ENCODE assay signal across 9 mouse cellular contexts in the genomic region with DNA sequence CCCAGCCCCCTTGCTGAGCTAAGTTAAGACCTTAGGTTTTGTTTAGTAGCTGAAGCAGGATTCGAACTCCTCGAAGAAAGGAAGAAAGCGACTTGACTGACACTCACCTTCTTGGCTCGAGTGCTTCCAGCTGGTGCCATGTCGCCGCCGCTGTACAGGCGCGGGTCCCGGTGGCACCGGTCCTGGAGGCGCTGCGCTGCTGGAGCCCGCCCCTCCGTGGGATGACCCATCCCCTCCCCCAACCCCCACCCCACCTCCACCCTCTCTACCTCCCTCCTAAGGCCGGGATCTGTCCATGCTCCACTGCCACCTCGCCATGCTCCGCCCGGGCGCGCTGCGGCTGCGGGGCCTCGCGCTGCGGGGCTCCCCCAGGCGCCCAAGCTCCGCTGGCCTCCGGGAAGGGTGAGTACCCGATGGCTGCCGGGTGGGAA. TPM values are rescaled to one million over a fixed set of nuclear protein-coding genes. Genes with fewer than 3 reads are reported as not detected.
DNase-seq lines count a peak whose midpoint lies in the region; ATAC-seq lines count a peak whose summit lies in the region.
"Had no signal": no experiment of that assay in that cellular context is flagged by ENCODE, and none has a peak within 500 bp of the region (broad histone marks: within the 10 kb centered on the region; RNA-seq: fewer than 3 reads in every experiment).

A gene (minus strand): TSS at position 172 of the 431 bp plus-strand sequence.
A gene (plus strand): TSS at position 303 of the 431 bp plus-strand sequence.

- WGBS in heart, embryonic 12.5 days: 7% methylated on average over 31 of the region's 31 CpGs
- 11% methylated on average over 31 of the region's 31 CpGs for WGBS in hindbrain, embryonic 14.5 days
- WGBS in limb, embryonic 12.5 days: 3% methylated on average over 30 of the region's 31 CpGs
- 5% methylated on average over 30 of the region's 31 CpGs for WGBS in neural tube, embryonic 13.5 days

- H3K4me1 ChIP-seq in heart, embryonic 12.5 days (replicated peaks): peaks cover 9% of the 10 kb centered on the region; the same call in 1 of the 2 replicates
- no peaks in the 10 kb centered on the region for H3K4me1 ChIP-seq in hindbrain, embryonic 14.5 days (replicated peaks; ENCODE audit: control insufficient read depth, insufficient read depth, low read length)
- H3K4me1 ChIP-seq in limb, embryonic 12.5 days (replicated peaks): peaks cover 4% of the 10 kb centered on the region
- no peaks in the 10 kb centered on the region for H3K4me1 ChIP-seq in neural tube, embryonic 13.5 days (replicated peaks)

- H3K4me2 ChIP-seq in heart, embryonic 12.5 days: peak within 1 kb of the TSS; percentile 68
- H3K4me2 ChIP-seq in hindbrain, embryonic 14.5 days (replicated peaks): 0 out of 2 replicates have a peak within 1 kb of the TSS, but pooled peaks have one; percentile 11
- peak within 1 kb of the TSS; percentile 50 for H3K4me2 ChIP-seq in limb, embryonic 12.5 days
- peak within 1 kb of the TSS; percentile 37 for H3K4me2 ChIP-seq in neural tube, embryonic 13.5 days

- ATAC-seq in heart, embryonic 12.5 days (ENCODE audit: insufficient number of reproducible peaks, low FRiP score): no peak
- ATAC-seq in hindbrain, embryonic 14.5 days (ENCODE audit: low FRiP score): no peak
- ATAC-seq in limb, embryonic 12.5 days (ENCODE audit: insufficient number of reproducible peaks, insufficient read depth, low FRiP score, low TSS enrichment, low read depth): no peak
- no peak for ATAC-seq in neural tube, embryonic 13.5 days (ENCODE audit: low read depth)
- no peak for ATAC-seq in activated CD4-positive, CD25-positive, alpha-beta regulatory T cell, adult 4 months

- peaks cover 3% of the 10 kb centered on the region; the same call in 1 of the 2 replicates for H3K9me3 ChIP-seq in heart, embryonic 12.5 days (replicated peaks)
- H3K9me3 ChIP-seq in hindbrain, embryonic 14.5 days (ENCODE audit: control insufficient read depth, low read length): no peaks in the 10 kb centered on the region
- H3K9me3 ChIP-seq in limb, embryonic 12.5 days: 0 out of 2 replicates have a peak, but pooled peaks cover 3% of the 10 kb centered on the region
- H3K9me3 ChIP-seq in neural tube, embryonic 13.5 days: no peaks in the 10 kb centered on the region

- peaks cover 14% of the 10 kb centered on the region for H3K27me3 ChIP-seq in heart, embryonic 12.5 days (replicated peaks)
- peaks cover 10% of the 10 kb centered on the region; the same call in 1 of the 2 replicates for H3K27me3 ChIP-seq in hindbrain, embryonic 14.5 days (ENCODE audit: control insufficient read depth, insufficient read depth, low read length)
- H3K27me3 ChIP-seq in limb, embryonic 12.5 days: peaks cover 24% of the 10 kb centered on the region
- H3K27me3 ChIP-seq in neural tube, embryonic 13.5 days: peaks cover 13% of the 10 kb centered on the region

- H3K27ac ChIP-seq in heart, embryonic 12.5 days (ENCODE audit: poor library complexity, severe bottlenecking): no peak within 1 kb of the TSS
- no peak within 1 kb of the TSS for H3K27ac ChIP-seq in hindbrain, embryonic 14.5 days
- H3K27ac ChIP-seq in limb, embryonic 12.5 days: no peak within 1 kb of the TSS
- no peak within 1 kb of the TSS for H3K27ac ChIP-seq in neural tube, embryonic 13.5 days (replicated peaks)

- DNase-seq in heart, adult 9 months (ENCODE audit: low spot score in 2 of 2): no peak
- no peak for DNase-seq in hindbrain, embryonic 14.5 days (ENCODE audit: low spot score)
- DNase-seq in urinary bladder, postnatal 4 days (ENCODE audit: low spot score in 2 of 2): no peak
- no peak for DNase-seq in right cerebral cortex, postnatal 14 days
- DNase-seq: cerebellum, postnatal 14 days had no signal

- H3K36me3 ChIP-seq in heart, embryonic 12.5 days: no peaks in the 10 kb centered on the region
- no peaks in the 10 kb centered on the region for H3K36me3 ChIP-seq in hindbrain, embryonic 14.5 days (replicated peaks; ENCODE audit: control insufficient read depth, insufficient read depth)
- H3K36me3 ChIP-seq in limb, embryonic 12.5 days: no peaks in the 10 kb centered on the region
- H3K36me3 ChIP-seq in neural tube, embryonic 13.5 days: no peaks in the 10 kb centered on the region

- peak within 1 kb of the TSS; percentile 55 for H3K9ac ChIP-seq in heart, embryonic 12.5 days
- H3K9ac ChIP-seq in hindbrain, embryonic 14.5 days: no peak within 1 kb of the TSS
- no peak within 1 kb of the TSS for H3K9ac ChIP-seq in limb, embryonic 12.5 days (replicated peaks)
- no peak within 1 kb of the TSS for H3K9ac ChIP-seq in neural tube, embryonic 13.5 days

- peak within 1 kb of the TSS; percentile 39 for H3K4me3 ChIP-seq in heart, embryonic 12.5 days
- no peak within 1 kb of the TSS for H3K4me3 ChIP-seq in hindbrain, embryonic 14.5 days (replicated peaks; ENCODE audit: low read length)
- H3K4me3 ChIP-seq in limb, embryonic 12.5 days (replicated peaks): peak within 1 kb of the TSS; percentile 29
- peak within 1 kb of the TSS; percentile 13; the same call in 1 of the 2 replicates for H3K4me3 ChIP-seq in neural tube, embryonic 13.5 days

RNA-seq across cellular contexts. Expression of the first gene that starts in this region (rescaled TPM):
- 0.19 and 0.31 TPM in 2 replicates for polyA plus RNA-seq in heart, embryonic 12.5 days (2016; fragmentation: Nextera tagmentation; extraction: Ambion mirVana)
- polyA plus RNA-seq in hindbrain, embryonic 14.5 days (2014; fragmentation: Nextera tagmentation; extraction: Ambion mirVana): not detected in 2 replicates
- polyA plus RNA-seq in limb, embryonic 12.5 days (2016; fragmentation: Nextera tagmentation; extraction: Ambion mirVana): 0.12 TPM in 1 of 2 replicates, not detected in the other
- polyA plus RNA-seq in neural tube, embryonic 13.5 days (2015; fragmentation: Nextera tagmentation; extraction: Ambion mirVana): 0.07 TPM in 1 of 2 replicates, not detected in the other
- under 1 TPM in 1 of 2 experiments, not detected in 1; 0.22 TPM for polyA plus RNA-seq in activated CD4-positive, CD25-positive, alpha-beta regulatory T cell, adult 4 months (2017; shearing (Covaris generic))

RNA-seq across cellular contexts. Expression of the second gene that starts in this region (rescaled TPM):
- 0.14 and 0.42 TPM in 2 replicates for polyA plus RNA-seq in heart, embryonic 12.5 days (2016; fragmentation: Nextera tagmentation; extraction: Ambion mirVana)
- polyA plus RNA-seq in hindbrain, embryonic 14.5 days (2014; fragmentation: Nextera tagmentation; extraction: Ambion mirVana): 0.35 and 0.54 TPM in 2 replicates
- polyA plus RNA-seq in limb, embryonic 12.5 days (2016; fragmentation: Nextera tagmentation; extraction: Ambion mirVana): 0.08 TPM in 1 of 2 replicates, not detected in the other
- polyA plus RNA-seq in neural tube, embryonic 13.5 days (2015; fragmentation: Nextera tagmentation; extraction: Ambion mirVana): 0.11 TPM in 1 of 2 replicates, not detected in the other
- not detected for polyA plus RNA-seq in activated CD4-positive, CD25-positive, alpha-beta regulatory T cell, adult 4 months (2017; shearing (Covaris generic))

Comparison
In these comparisons a context has a peak if more than half of its experiments do, and no peak if none do; other contexts are left out.
1. H3K4me2 ChIP-seq: peak in every context shown above with its lines; median percentile 68 in heart, embryonic 12.5 days; 50 in limb, embryonic 12.5 days; 37 in neural tube, embryonic 13.5 days; 11 in hindbrain, embryonic 14.5 days.